Mouse (Mus musculus) heart, postnatal 36 days (tissue): ENCODE data around the gene Fyn. TPM values are rescaled to one million over a fixed set of nuclear protein-coding genes. Genes with fewer than 3 reads are reported as not detected.

Experiments
- DNase-seq, 2 experiments: peaks; one replicate each; pipeline ENCODE4 v3.0.0; 2021 to 2022
- intact Hi-C: fragments of 180-260 bp; cut with DNase I; formaldehyde crosslinking; loops from one replicate; pipeline ENCODE4 v1.15.1; 2025
- total RNA-seq, 2 experiments: library from RNA; stranded (reverse); gene quantifications; 2 replicates each; pipeline ENCODE4 v1.2.3; 2021

Fyn gene
- total RNA-seq, 2 experiments from 2014 or later: 32.1 to 35.1 TPM

GRCm38 (mm10) chr10:39493007-39493406, 124.4 kb downstream of the Fyn start:
- intact Hi-C loops: no loop called here
- no peak for DNase-seq

- intact Hi-C loops: no loop called here
- DNase-seq: no peak
These were observed 130.0 kb downstream of the Fyn start for GRCm38 (mm10) chr10:39498641-39499040.

GRCm38 (mm10) chr10:39501571-39501970, 132.9 kb downstream of the Fyn start:
- intact Hi-C loops: loop anchor here (5.0 kb wide), 1 partner anchor 39 kb away; no protein-coding TSS in a partner anchor
- DNase-seq: no peak

GRCm38 (mm10) chr10:39501977-39502706, 133.5 kb downstream of the Fyn start:
- intact Hi-C loops: loop anchor here (5.0 kb wide), 1 partner anchor 40 kb away; no protein-coding TSS in a partner anchor
- DNase-seq: peak; percentile 77 to 85

GRCm38 (mm10) chr10:39503331-39503730, 134.7 kb downstream of the Fyn start:
- intact Hi-C loops: loop anchor here (5.0 kb wide), 1 partner anchor 41 kb away; no protein-coding TSS in a partner anchor
- no peak for DNase-seq

- DNase-seq: no peak
- intact Hi-C loops: no loop called here
These were observed 136.4 kb downstream of the Fyn start for GRCm38 (mm10) chr10:39505007-39505406.

GRCm38 (mm10) chr10:39505621-39506020, 137.0 kb downstream of the Fyn start:
- DNase-seq: no peak
- intact Hi-C loops: no loop called here

GRCm38 (mm10) chr10:39506353-39506752, 137.7 kb downstream of the Fyn start:
- no peak for DNase-seq
- intact Hi-C loops: no loop called here

- peak; percentile 28 to 60 for DNase-seq
- intact Hi-C loops: no loop called here
These were observed 138.2 kb downstream of the Fyn start for GRCm38 (mm10) chr10:39506831-39507230.

GRCm38 (mm10) chr10:39508801-39509200, 140.1 kb downstream of the Fyn start:
- intact Hi-C loops: no loop called here

GRCm38 (mm10) chr10:39509937-39510336, 141.3 kb downstream of the Fyn start:
- DNase-seq: no peak
- intact Hi-C loops: no loop called here

More at GRCm38 (mm10) chr10:39508801-39509200, 140.1 kb downstream of the Fyn start:
- DNase-seq: no peak

- intact Hi-C loops: no loop called here
- DNase-seq: no peak
These were observed 144.1 kb downstream of the Fyn start for GRCm38 (mm10) chr10:39512631-39513314.

- intact Hi-C loops: no loop called here
- no peak for DNase-seq
These were observed 146.3 kb downstream of the Fyn start for GRCm38 (mm10) chr10:39514916-39515315.

GRCm38 (mm10) chr10:39516541-39517133, 148.0 kb downstream of the Fyn start:
- intact Hi-C loops: no loop called here
- no peak for DNase-seq

- no peak for DNase-seq
- intact Hi-C loops: no loop called here
These were observed 148.7 kb downstream of the Fyn start for GRCm38 (mm10) chr10:39517375-39517774.

- intact Hi-C loops: no loop called here
- DNase-seq: no peak
These were observed 149.6 kb downstream of the Fyn start for GRCm38 (mm10) chr10:39518232-39518631.

GRCm38 (mm10) chr10:39518859-39519258, 150.2 kb downstream of the Fyn start:
- no peak for DNase-seq

GRCm38 (mm10) chr10:39520123-39520989, 151.7 kb downstream of the Fyn start:
- intact Hi-C loops: loop anchor here (1.0 to 2.0 kb wide), 3 partner anchors 152 to 349 kb away; partner anchors contain the start of gene Fyn
- DNase-seq: peak; percentile 58 to 66

More at GRCm38 (mm10) chr10:39518859-39519258, 150.2 kb downstream of the Fyn start:
- intact Hi-C loops: no loop called here

- no peak for DNase-seq
- intact Hi-C loops: loop anchor here (2.0 kb wide), 1 partner anchor 153 kb away; the partner anchor contains the start of gene Fyn
These were observed 152.7 kb downstream of the Fyn start for GRCm38 (mm10) chr10:39521327-39521726.

GRCm38 (mm10) chr10:39521861-39522391, 153.3 kb downstream of the Fyn start:
- intact Hi-C loops: loop anchor here (2.0 kb wide), 1 partner anchor 153 kb away; the partner anchor contains the start of gene Fyn
- no peak for DNase-seq
